Mouse (Mus musculus): ENCODE measurements around the gene Smarca4.

Smarca4 gene

GRCm38 (mm10) chr9:21752252-21752792 is 136.4 kb downstream of the Smarca4 start:
- DNase-seq (ENCODE audit: low spot score in 2 of 2), result no peak
